Mouse (Mus musculus) olfactory bulb, adult 2 months (tissue): Measurements from ENCODE around the gene Pde5a. TPM values are rescaled to one million over a fixed set of nuclear protein-coding genes. Genes with fewer than 3 reads are reported as not detected.

Experiments used
- H3K27ac ChIP-seq: fragments of 200-500 bp; 2 replicates; pipeline ENCODE4 v1.5.1; 2012; ENCODE audit warnings: low read depth, low read length; ENCODE audit not compliant: insufficient read depth
- H3K4me1 ChIP-seq: fragments of 200-500 bp; 2 replicates; pipeline ENCODE4 v1.6.1; 2012; ENCODE audit warnings: low read length; ENCODE audit not compliant: control insufficient read depth, insufficient read depth
- H3K4me3 ChIP-seq: fragments of 200-500 bp; 2 replicates; pipeline ENCODE4 v1.5.1; 2012; ENCODE audit warnings: mild to moderate bottlenecking, low read depth, low read length, moderate library complexity; ENCODE audit not compliant: insufficient read depth
- CTCF ChIP-seq: fragments of 200-500 bp; IDR thresholded peaks from 2 replicates; pipeline ENCODE4 v1.5.1; 2012; ENCODE audit warnings: low read depth, mild to moderate bottlenecking, low read length, moderate library complexity; ENCODE audit not compliant: insufficient read depth
- POLR2A ChIP-seq: fragments of 200-500 bp; IDR thresholded peaks from 2 replicates; pipeline ENCODE4 v1.6.1; 2012; ENCODE audit warnings: mild to moderate bottlenecking, low read depth, low read length, moderate library complexity; ENCODE audit not compliant: insufficient read depth
- WGBS: fragments of 180-500 bp; shearing (Covaris S2); methylation state at CpG from one replicate; pipeline ENCODE4 v1.1.7; 2018; 5-methylcytosine and 5-hydroxymethylcytosine counted together
- polyA plus RNA-seq: library from polyadenylated mRNA; stranded (reverse); fragments of >200 nt; gene quantifications from 2 replicates; pipeline ENCODE4 v1.2.4, GENCODE M21; 2012; ENCODE audit warnings: low replicate concordance; ENCODE audit not compliant: missing spikeins, insufficient read depth, insufficient read length

The Pde5a gene
- polyA plus RNA-seq: not detected in 2 replicates

DNA sequence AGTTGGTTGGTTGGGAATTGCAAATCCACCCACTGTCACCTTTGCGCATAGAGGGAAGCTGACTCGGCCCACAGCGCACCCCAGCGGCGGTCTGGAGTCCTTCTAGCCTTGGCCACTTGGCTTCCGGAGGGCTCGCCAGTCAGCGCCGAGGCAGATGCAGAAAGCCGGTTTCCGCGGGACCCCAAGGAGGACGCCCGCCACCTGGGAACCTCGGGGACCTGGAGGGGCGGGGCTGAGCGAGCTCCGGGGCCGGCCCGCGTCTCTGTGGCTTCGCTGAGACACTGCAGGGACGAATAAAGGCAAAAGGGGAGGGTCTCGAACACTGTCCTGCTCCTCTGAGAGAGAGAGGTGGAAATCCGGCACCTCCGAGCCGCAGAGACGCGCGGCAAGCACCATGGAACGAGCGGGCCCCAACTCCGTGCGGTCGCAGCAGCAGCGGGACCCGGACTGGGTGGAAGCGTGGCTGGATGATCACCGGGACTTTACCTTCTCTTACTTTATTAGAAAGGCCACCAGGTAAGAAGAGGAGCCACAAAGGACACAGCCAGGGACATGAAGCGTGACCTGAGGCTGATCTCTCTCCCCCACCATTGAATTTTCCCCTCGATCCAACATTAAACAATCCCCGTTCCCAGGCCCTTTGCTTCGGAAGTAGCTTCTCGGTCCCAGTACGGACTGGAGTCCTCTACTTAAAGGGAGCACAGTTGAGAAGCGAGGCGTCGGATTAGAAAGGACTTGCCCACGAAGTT, at the start of gene Pde5a:
Gene Pde5a, plus strand, starts transcription at position 96 of the 749 bp plus-strand sequence.
- Histone ChIP-seq H3K4me1 (peaks cover 10% of the 10 kb centered on the region; the same call in 1 of the 2 replicates), H3K27ac (no peak within 1 kb of the TSS), H3K4me3 (peak within 1 kb of the TSS; percentile 71)
- peak; percentile 61; the same call in 1 of the 2 replicates for TF ChIP-seq CTCF
- no peak for TF ChIP-seq POLR2A
- 1% methylated on average over 49 of the region's 49 CpGs for WGBS

DNA sequence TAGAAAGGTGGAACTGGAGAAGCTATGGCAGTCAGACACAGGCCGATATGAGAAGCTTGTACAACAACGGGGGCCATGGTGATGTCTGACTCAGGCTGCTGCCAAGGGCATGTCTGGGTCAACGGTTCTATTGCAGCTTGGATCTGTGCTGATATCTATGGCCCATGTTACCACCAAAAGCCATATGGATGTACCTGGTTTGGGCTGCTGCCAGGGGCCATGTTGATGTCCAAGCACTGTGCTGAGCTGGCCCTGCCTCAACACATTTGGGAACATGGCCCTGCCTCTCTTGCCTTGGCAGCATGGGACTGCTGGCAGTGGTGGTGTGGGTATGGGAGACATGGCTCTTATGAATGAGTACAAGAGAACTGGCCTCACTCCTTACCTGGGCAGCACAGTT, 47.9 kb upstream of the Pde5a start:
- Histone ChIP-seq H3K27ac (no peak overlapping the region), H3K4me3 (no peak overlapping the region), H3K4me1 (no peaks in the 10 kb centered on the region)
- TF ChIP-seq POLR2A: no peak
- TF ChIP-seq CTCF: no peak
- 96% methylated on average over 3 of the region's 3 CpGs for WGBS

DNA sequence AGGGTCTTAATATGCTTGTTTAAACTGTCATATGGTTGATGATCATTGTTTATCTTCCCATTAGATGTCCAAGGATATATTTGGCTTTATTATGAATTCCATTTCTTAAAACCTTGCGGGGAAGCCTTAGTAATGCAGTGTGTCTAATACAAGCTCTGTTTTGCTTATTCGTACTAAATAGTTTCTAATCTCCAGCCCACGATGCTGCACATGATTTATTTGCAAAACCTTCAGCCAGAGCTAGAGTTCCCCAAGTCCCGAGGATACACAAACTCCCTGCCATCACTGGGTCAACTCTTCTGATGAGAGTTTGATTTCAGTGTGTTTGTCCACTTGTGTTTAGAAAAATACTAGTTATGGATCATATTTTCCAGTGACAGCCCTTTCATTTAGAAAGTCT, 46.4 kb upstream of the Pde5a start:
- no peaks in the 10 kb centered on the region for H3K4me1 ChIP-seq
- TF ChIP-seq CTCF (no peak), POLR2A (no peak)
- no peak overlapping the region for H3K27ac ChIP-seq
- WGBS: 82% methylated on average over 4 of the region's 4 CpGs
- H3K4me3 ChIP-seq: no peak overlapping the region

GRCm38 (mm10) chr3:122684832-122685231, 43.9 kb upstream of the Pde5a start:
- Histone ChIP-seq H3K27ac (no peak overlapping the region), H3K4me3 (no peak overlapping the region), H3K4me1 (no peaks in the 10 kb centered on the region)
- 70% methylated on average over 7 of the region's 7 CpGs for WGBS
- no peak for TF ChIP-seq POLR2A

DNA sequence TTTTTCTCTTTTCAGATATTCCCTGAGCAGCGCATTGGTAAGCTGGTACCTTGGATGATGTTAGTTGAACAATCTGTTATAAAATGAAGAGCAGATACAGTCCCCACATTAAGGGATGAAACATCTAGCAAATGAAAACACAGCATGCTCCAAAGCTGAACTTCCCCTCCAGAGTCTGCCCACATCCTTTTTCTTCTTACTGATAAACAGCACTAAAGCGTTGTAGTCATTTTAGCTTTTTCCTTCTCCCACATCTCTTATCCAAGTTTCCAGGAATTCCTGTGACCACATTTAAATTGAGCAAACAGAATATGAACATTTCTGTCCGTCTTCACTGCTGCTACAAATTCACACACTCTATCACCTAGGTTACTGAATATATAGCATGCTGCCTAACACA, 35.7 kb upstream of the Pde5a start:
- Histone ChIP-seq H3K4me1 (no peaks in the 10 kb centered on the region), H3K4me3 (no peak overlapping the region), H3K27ac (no peak overlapping the region)
- TF ChIP-seq POLR2A (no peak), CTCF (no peak)
- 82% methylated on average over 3 of the region's 3 CpGs for whole genome bisulfite sequencing

- H3K4me3 ChIP-seq: no peak overlapping the region
- no peaks in the 10 kb centered on the region for H3K4me1 ChIP-seq
- H3K27ac ChIP-seq: no peak overlapping the region
- TF ChIP-seq CTCF: no peak
- WGBS: 41% methylated on average over 3 of the region's 3 CpGs
Measured at GRCm38 (mm10) chr3:122695870-122696269, 32.9 kb upstream of the Pde5a start.

GRCm38 (mm10) chr3:122696672-122697071, 32.1 kb upstream of the Pde5a start:
- TF ChIP-seq CTCF (no peak), POLR2A (no peak)
- Histone ChIP-seq H3K27ac (no peak overlapping the region), H3K4me1 (no peaks in the 10 kb centered on the region), H3K4me3 (no peak overlapping the region)
- 76% methylated on average over 4 of the region's 4 CpGs for WGBS

- Histone ChIP-seq H3K27ac (no peak overlapping the region), H3K4me1 (no peaks in the 10 kb centered on the region), H3K4me3 (no peak overlapping the region)
- TF ChIP-seq POLR2A (no peak), CTCF (no peak)
- 42% methylated on average over 6 of the region's 6 CpGs for WGBS
Measured at GRCm38 (mm10) chr3:122704209-122704608, 24.5 kb upstream of the Pde5a start.

- H3K27ac ChIP-seq: no peak overlapping the region
- 94% methylated on average over 7 of the region's 7 CpGs for WGBS
- H3K4me3 ChIP-seq: no peak overlapping the region
- H3K4me1 ChIP-seq: no peaks in the 10 kb centered on the region
- TF ChIP-seq POLR2A (no peak), CTCF (no peak)
Measured at GRCm38 (mm10) chr3:122705246-122705645, 23.5 kb upstream of the Pde5a start.
